ENCODE assay signal across 7 mouse cellular contexts in genomic region chr11:60182116-60182670, GRCm38 (mm10). TPM values are rescaled to one million over a fixed set of nuclear protein-coding genes. Genes with fewer than 3 reads are reported as not detected.
DNase-seq lines count a peak whose midpoint lies in the region; ATAC-seq and TF ChIP-seq lines count a peak whose summit lies in the region.

No protein-coding gene starts in this region.

- ATAC-seq in embryonic facial prominence, embryonic 15.5 days (ENCODE audit: insufficient number of reproducible peaks, low FRiP score, low TSS enrichment, low read depth), result no peak
- 0 out of 2 replicates have a peak, but pooled peaks have one; percentile 8 for ATAC-seq in intestine, embryonic 15.5 days

- H3K27ac ChIP-seq in liver, adult 2 months (replicated peaks; ENCODE audit: insufficient read depth, low read depth, low read length), result no peak overlapping the region
- peak overlapping the region; percentile 51 for H3K27ac ChIP-seq in embryonic facial prominence, embryonic 15.5 days (replicated peaks)
- peak overlapping the region; percentile 45 for H3K27ac ChIP-seq in intestine, embryonic 15.5 days
- H3K27ac ChIP-seq in olfactory bulb, adult 2 months (ENCODE audit: insufficient read depth, low read depth, low read length), result peak overlapping the region; percentile 0; the same call in 1 of the 2 replicates

- H3K36me3 ChIP-seq in liver, adult 2 months (ENCODE audit: control insufficient read depth, insufficient read depth, low read length), result no peaks in the 10 kb centered on the region
- peaks cover 12% of the 10 kb centered on the region for H3K36me3 ChIP-seq in embryonic facial prominence, embryonic 15.5 days
- H3K36me3 ChIP-seq in intestine, embryonic 15.5 days, result peaks cover 17% of the 10 kb centered on the region

- H3K27me3 ChIP-seq in liver, adult 2 months (ENCODE audit: control insufficient read depth, insufficient read depth, low read length), result no peaks in the 10 kb centered on the region
- no peaks in the 10 kb centered on the region for H3K27me3 ChIP-seq in embryonic facial prominence, embryonic 15.5 days
- H3K27me3 ChIP-seq in intestine, embryonic 15.5 days (replicated peaks), result no peaks in the 10 kb centered on the region

- WGBS in liver, adult 2 months, result 82% methylated on average over 12 of the region's 12 CpGs
- WGBS in embryonic facial prominence, embryonic 15.5 days, result 61% methylated on average over 12 of the region's 12 CpGs
- WGBS in intestine, embryonic 15.5 days, result 79% methylated on average over 12 of the region's 12 CpGs
- 67% methylated on average over 12 of the region's 12 CpGs for WGBS in olfactory bulb, adult 2 months

- no peak for TF ChIP-seq CTCF in liver, adult 2 months (IDR thresholded peaks at IDR 0.05; ENCODE audit: low read depth, low read length)
- no peak for TF ChIP-seq CTCF in olfactory bulb, adult 2 months (IDR thresholded peaks at IDR 0.05; ENCODE audit: insufficient read depth, low read depth, low read length)

- TF ChIP-seq POLR2A in liver, adult 2 months (IDR thresholded peaks at IDR 0.05; ENCODE audit: extremely low read depth, insufficient read depth, low read length), result no peak
- TF ChIP-seq POLR2A in olfactory bulb, adult 2 months (IDR thresholded peaks at IDR 0.05; ENCODE audit: insufficient read depth, low read depth, low read length), result no peak

- H3K4me3 ChIP-seq in liver, adult 2 months (ENCODE audit: insufficient read depth, low read depth, low read length), result no peak overlapping the region
- H3K4me3 ChIP-seq in embryonic facial prominence, embryonic 15.5 days (replicated peaks), result no peak overlapping the region
- H3K4me3 ChIP-seq in intestine, embryonic 15.5 days (replicated peaks), result no peak overlapping the region
- no peak overlapping the region for H3K4me3 ChIP-seq in olfactory bulb, adult 2 months (ENCODE audit: insufficient read depth, low read depth, low read length)

- H3K4me2 ChIP-seq in embryonic facial prominence, embryonic 15.5 days (replicated peaks), result 0 out of 2 replicates have a peak overlapping the region, but pooled peaks have one; percentile 12
- no peak overlapping the region for H3K4me2 ChIP-seq in intestine, embryonic 15.5 days (replicated peaks)

- H3K9ac ChIP-seq in liver, adult 2 months (ENCODE audit: low read depth, low read length), result no peak overlapping the region
- H3K9ac ChIP-seq in embryonic facial prominence, embryonic 15.5 days, result no peak overlapping the region
- H3K9ac ChIP-seq in intestine, embryonic 15.5 days, result no peak overlapping the region

- DNase-seq in liver, adult 2 months (ENCODE audit: extremely low read depth, low read depth, low spot score), result peak; percentile 39
- no peak for DNase-seq in liver
- no peak for DNase-seq in frontal cortex, postnatal 36 days (ENCODE audit: low spot score in 2 of 2)
- DNase-seq in embryo, embryonic 10 days (ENCODE audit: low spot score), result no peak

- H3K4me1 ChIP-seq in liver, adult 2 months (ENCODE audit: control insufficient read depth, insufficient read depth, low read length), result peaks cover 7% of the 10 kb centered on the region
- peaks cover 86% of the 10 kb centered on the region for H3K4me1 ChIP-seq in embryonic facial prominence, embryonic 15.5 days
- peaks cover 81% of the 10 kb centered on the region for H3K4me1 ChIP-seq in intestine, embryonic 15.5 days (replicated peaks)
- H3K4me1 ChIP-seq in olfactory bulb, adult 2 months (ENCODE audit: control insufficient read depth, insufficient read depth, low read length), result peaks cover 72% of the 10 kb centered on the region

- H3K79me2 ChIP-seq in liver, adult 2 months (ENCODE audit: control insufficient read depth, insufficient read depth, low read length), result 0 out of 2 replicates have a peak, but pooled peaks cover 4% of the 10 kb centered on the region

- no peaks in the 10 kb centered on the region for H3K9me3 ChIP-seq in embryonic facial prominence, embryonic 15.5 days (replicated peaks)
- H3K9me3 ChIP-seq in intestine, embryonic 15.5 days, result no peaks in the 10 kb centered on the region

RNA-seq across cellular contexts. Expression of gene Srebf1, which starts 40.2 kb away (rescaled TPM):
- 151 and 152 TPM in 2 replicates for total RNA-seq in liver, adult 2 months (2014; rRNA removed)
- 477 and 580 TPM in 2 replicates for polyA plus RNA-seq in liver, adult 2 months (2012; rRNA removed)
- 76.7 and 78.1 TPM in 2 replicates for polyA plus RNA-seq in embryonic facial prominence, embryonic 15.5 days (2015; fragmentation: Nextera tagmentation; extraction: Ambion mirVana)
- polyA plus RNA-seq in intestine, embryonic 15.5 days (2015; fragmentation: Nextera tagmentation; extraction: Ambion mirVana), result 89.5 and 108 TPM in 2 replicates
- polyA plus RNA-seq in olfactory bulb, adult 2 months (2012; ENCODE audit: insufficient read depth, insufficient read length, low replicate concordance, missing spikeins), result not detected in 2 replicates

Comparison
In these comparisons a context has a peak if more than half of its experiments do, and no peak if none do; other contexts are left out.
1. RNA of gene Srebf1, which starts 40.2 kb away (polyA plus RNA-seq): 477 to 580 TPM in liver, adult 2 months, 89.5 to 108 TPM in intestine, embryonic 15.5 days and 76.7 to 78.1 TPM in embryonic facial prominence, embryonic 15.5 days; not detected in olfactory bulb, adult 2 months; every median in the first group is over 10 times any median in the second.